Mouse (Mus musculus) embryonic facial prominence, embryonic 14.5 days (tissue): Measurements from ENCODE around the gene Rapgef2. TPM values are rescaled to one million over a fixed set of nuclear protein-coding genes. Genes with fewer than 3 reads are reported as not detected.

Experiments used
- ATAC-seq: fragments of 200-750 bp; cut with Nextera tagmentation; 2 replicates; pipeline ENCODE4 v1.8.0; 2017; ENCODE audit warnings: low read depth, moderate number of reproducible peaks, moderate TSS enrichment
- DNase-seq: peaks from one replicate; pipeline ENCODE4 v3.0.0-alpha.2; 2015; ENCODE audit warnings: low spot score
- H3K27ac ChIP-seq: fragments of 300-500 bp; sonication (generic); replicated peaks from 2 replicates; pipeline ENCODE4 v1.5.1; 2014; ENCODE audit warnings: low read depth, mild to moderate bottlenecking, low read length, moderate library complexity
- H3K27me3 ChIP-seq: fragments of 300-500 bp; sonication (generic); replicated peaks from 2 replicates; pipeline ENCODE4 v1.6.1; 2014; ENCODE audit warnings: low read length; ENCODE audit not compliant: control insufficient read depth, insufficient read depth
- H3K36me3 ChIP-seq: fragments of 300-500 bp; sonication (generic); 2 replicates; pipeline ENCODE4 v1.6.1; 2014; ENCODE audit warnings: low read length, mixed read lengths; ENCODE audit not compliant: control insufficient read depth, insufficient read depth
- H3K4me1 ChIP-seq: fragments of 300-500 bp; sonication (generic); 2 replicates; pipeline ENCODE4 v1.6.1; 2014; ENCODE audit warnings: antibody characterized with exemption, low read length; ENCODE audit not compliant: control insufficient read depth, insufficient read depth
- H3K4me2 ChIP-seq: fragments of 300-500 bp; sonication (generic); 2 replicates; pipeline ENCODE4 v1.6.1; 2014; ENCODE audit warnings: low read depth, mild to moderate bottlenecking, low read length, moderate library complexity, mixed read lengths
- H3K4me3 ChIP-seq: fragments of 300-500 bp; sonication (generic); 2 replicates; pipeline ENCODE4 v1.5.1; 2014; ENCODE audit warnings: low read depth, mild to moderate bottlenecking, low read length
- H3K9ac ChIP-seq: fragments of 300-500 bp; sonication (generic); 2 replicates; pipeline ENCODE4 v1.6.1; 2014; ENCODE audit warnings: low read depth, mild to moderate bottlenecking, low read length, moderate library complexity, mixed read lengths
- H3K9me3 ChIP-seq: fragments of 300-500 bp; sonication (generic); 2 replicates; pipeline ENCODE4 v1.6.1; 2016; ENCODE audit warnings: low read length; ENCODE audit not compliant: control insufficient read depth
- WGBS: fragments of 180-500 bp; shearing (Covaris S2); extraction: QIAGEN DNeasy Blood & Tissue Kit; methylation state at CpG from one replicate; pipeline ENCODE4 v1.1.7; 2014; 5-methylcytosine and 5-hydroxymethylcytosine counted together
- polyA plus RNA-seq: library from polyadenylated mRNA; unstranded; fragments of >200 nt; fragmentation: Nextera tagmentation; extraction: Ambion mirVana; gene quantifications from 2 replicates; pipeline ENCODE4 v1.2.1, GENCODE M21; 2014

Gene Rapgef2
- polyA plus RNA-seq, 1 experiment from 2014 or later = 8.5 TPM

GRCm38 (mm10) chr3:79194111-79194793 lies 92.1 kb downstream of the Rapgef2 start:
- no peaks in the 10 kb centered on the region for H3K27me3 ChIP-seq
- DNase-seq = no peak
- H3K9me3 ChIP-seq = no peaks in the 10 kb centered on the region
- H3K36me3 ChIP-seq = no peaks in the 10 kb centered on the region
- H3K9ac ChIP-seq = no peak overlapping the region
- H3K4me2 ChIP-seq = no peak overlapping the region
- WGBS = 82% methylated on average over 8 of the region's 8 CpGs
- no peak for ATAC-seq
- H3K4me1 ChIP-seq = 0 out of 2 replicates have a peak, but pooled peaks cover 7% of the 10 kb centered on the region
- no peak overlapping the region for H3K27ac ChIP-seq
- no peak overlapping the region for H3K4me3 ChIP-seq

- no peaks in the 10 kb centered on the region for H3K9me3 ChIP-seq
- no peaks in the 10 kb centered on the region for H3K27me3 ChIP-seq
- H3K27ac ChIP-seq = no peak overlapping the region; the same call in 1 of the 2 replicates
- 59% methylated on average over 4 of the region's 4 CpGs for WGBS
- ATAC-seq (peak; percentile 49; the same call in 1 of the 2 replicates), DNase-seq (peak; percentile 67)
- H3K36me3 ChIP-seq = no peaks in the 10 kb centered on the region
- no peak overlapping the region for H3K4me2 ChIP-seq
- H3K4me3 ChIP-seq = no peak overlapping the region
- H3K9ac ChIP-seq = no peak overlapping the region
- 0 out of 2 replicates have a peak, but pooled peaks cover 7% of the 10 kb centered on the region for H3K4me1 ChIP-seq
Measured at GRCm38 (mm10) chr3:79193001-79193400, 93.3 kb downstream of the Rapgef2 start.

- Histone ChIP-seq H3K4me1 (0 out of 2 replicates have a peak, but pooled peaks cover 7% of the 10 kb centered on the region), H3K27me3 (no peaks in the 10 kb centered on the region), H3K9ac (no peak overlapping the region), H3K4me3 (no peak overlapping the region), H3K27ac (no peak overlapping the region), H3K4me2 (no peak overlapping the region), H3K36me3 (no peaks in the 10 kb centered on the region), H3K9me3 (no peaks in the 10 kb centered on the region)
- 75% methylated on average over 9 of the region's 9 CpGs for WGBS
- DNase-seq (no peak), ATAC-seq (no peak)
Measured at GRCm38 (mm10) chr3:79191981-79192380, 94.3 kb downstream of the Rapgef2 start.

- H3K36me3 ChIP-seq = no peaks in the 10 kb centered on the region
- 81% methylated on average over 11 of the region's 11 CpGs for WGBS
Measured at GRCm38 (mm10) chr3:79191471-79191870, 94.8 kb downstream of the Rapgef2 start.

GRCm38 (mm10) chr3:79190377-79190776 lies 95.9 kb downstream of the Rapgef2 start:
- no peak for DNase-seq
- no peak overlapping the region for H3K4me3 ChIP-seq
- 87% methylated on average over 3 of the region's 3 CpGs for WGBS

More at GRCm38 (mm10) chr3:79191471-79191870, 94.8 kb downstream of the Rapgef2 start:
- no peak for DNase-seq
- Histone ChIP-seq H3K9ac (no peak overlapping the region), H3K27ac (no peak overlapping the region), H3K4me1 (0 out of 2 replicates have a peak, but pooled peaks cover 7% of the 10 kb centered on the region), H3K27me3 (no peaks in the 10 kb centered on the region), H3K4me2 (no peak overlapping the region), H3K4me3 (no peak overlapping the region), H3K9me3 (no peaks in the 10 kb centered on the region)
- ATAC-seq = no peak

GRCm38 (mm10) chr3:79187912-79188311 lies 98.4 kb downstream of the Rapgef2 start:
- Histone ChIP-seq H3K27me3 (no peaks in the 10 kb centered on the region), H3K9me3 (no peaks in the 10 kb centered on the region), H3K36me3 (no peaks in the 10 kb centered on the region), H3K4me1 (no peaks in the 10 kb centered on the region), H3K27ac (no peak overlapping the region), H3K9ac (no peak overlapping the region), H3K4me3 (no peak overlapping the region), H3K4me2 (no peak overlapping the region)
- peak; percentile 58; the same call in 1 of the 2 replicates for ATAC-seq
- DNase-seq = no peak
- 92% methylated on average over 1 of the region's 1 CpGs for WGBS

More at GRCm38 (mm10) chr3:79190377-79190776, 95.9 kb downstream of the Rapgef2 start:
- Histone ChIP-seq H3K9me3 (no peaks in the 10 kb centered on the region), H3K4me2 (no peak overlapping the region), H3K4me1 (0 out of 2 replicates have a peak, but pooled peaks cover 7% of the 10 kb centered on the region), H3K27ac (no peak overlapping the region), H3K9ac (no peak overlapping the region), H3K27me3 (no peaks in the 10 kb centered on the region), H3K36me3 (no peaks in the 10 kb centered on the region)
- ATAC-seq = no peak

- 60% methylated on average over 3 of the region's 3 CpGs for WGBS
- H3K9ac ChIP-seq = no peak overlapping the region
- H3K36me3 ChIP-seq = no peaks in the 10 kb centered on the region
- H3K27ac ChIP-seq = no peak overlapping the region
- no peaks in the 10 kb centered on the region for H3K27me3 ChIP-seq
- no peak overlapping the region for H3K4me2 ChIP-seq
- peaks cover 35% of the 10 kb centered on the region for H3K4me1 ChIP-seq
- DNase-seq (no peak), ATAC-seq (no peak)
- no peaks in the 10 kb centered on the region for H3K9me3 ChIP-seq
- no peak overlapping the region for H3K4me3 ChIP-seq
Measured at GRCm38 (mm10) chr3:79182290-79182689, 104.0 kb downstream of the Rapgef2 start.

GRCm38 (mm10) chr3:79181248-79181991 lies 104.9 kb downstream of the Rapgef2 start:
- peak; percentile 80 for ATAC-seq
- peaks cover 38% of the 10 kb centered on the region for H3K4me1 ChIP-seq
- peak; percentile 86 for DNase-seq
- no peaks in the 10 kb centered on the region for H3K27me3 ChIP-seq
- WGBS = 47% methylated on average over 24 of the region's 24 CpGs
- no peaks in the 10 kb centered on the region for H3K9me3 ChIP-seq
- H3K27ac ChIP-seq = peak overlapping the region; percentile 54
- peak overlapping the region; percentile 35 for H3K4me2 ChIP-seq
- H3K36me3 ChIP-seq = no peaks in the 10 kb centered on the region
- H3K9ac ChIP-seq = 0 out of 2 replicates have a peak overlapping the region, but pooled peaks have one; percentile 10
- H3K4me3 ChIP-seq = no peak overlapping the region
